Mouse (Mus musculus): ENCODE measurements around the gene Spty2d1. TPM values are rescaled to one million over a fixed set of nuclear protein-coding genes. Genes with fewer than 3 reads are reported as not detected.

The Spty2d1 gene
- 14.4 and 15.6 TPM in 2 replicates for polyA plus RNA-seq (2016; fragmentation: Nextera tagmentation; extraction: Ambion mirVana)

DNA sequence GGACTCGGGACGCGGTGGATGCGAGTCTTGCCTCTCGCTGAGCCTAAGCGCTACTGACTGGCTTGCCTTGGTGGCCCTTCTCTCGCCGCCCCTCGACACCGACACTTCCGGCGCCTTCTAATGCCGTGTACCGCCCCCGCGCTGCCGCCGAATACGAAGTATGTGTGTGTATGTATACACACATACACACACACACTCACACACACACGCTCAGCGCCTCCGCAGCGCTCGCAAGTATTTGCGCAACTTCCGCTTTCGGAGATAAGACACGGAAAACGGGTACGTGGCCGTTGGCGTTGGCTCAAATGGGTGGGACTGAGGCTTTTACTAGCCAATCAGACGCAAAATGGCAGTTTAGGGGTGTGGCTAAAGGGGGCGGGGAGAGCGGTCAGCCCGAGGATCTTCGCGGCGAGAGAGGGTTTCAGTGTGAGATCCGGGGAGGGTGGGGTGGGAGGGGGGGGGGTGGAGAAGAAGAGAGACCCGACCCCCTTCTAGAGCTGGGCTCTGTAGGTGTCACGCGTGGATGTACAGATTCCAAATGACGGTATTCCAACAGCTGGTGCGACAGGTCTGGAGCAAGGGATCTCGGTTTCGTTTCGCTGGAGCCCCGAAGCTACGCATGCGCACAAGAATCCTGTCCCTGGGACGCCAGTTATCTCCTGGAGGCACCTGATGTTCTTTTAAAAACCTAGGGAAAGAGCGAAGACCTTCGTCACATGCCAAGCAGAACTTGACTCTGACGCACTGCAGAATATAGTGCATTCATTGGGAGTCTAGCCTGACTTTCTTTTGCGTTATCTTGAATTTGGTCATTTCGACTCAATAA is at the start of gene Spty2d1:
TSS of gene Spty2d1 (minus strand) at position 244 of the 826 bp plus-strand sequence.
- WGBS = 1% methylated on average over 57 of the region's 57 CpGs
- Histone ChIP-seq H3K4me3 (peak within 1 kb of the TSS; percentile 76), H3K4me1 (peaks cover 22% of the 10 kb centered on the region), H3K36me3 (no peaks in the 10 kb centered on the region), H3K27ac (peak within 1 kb of the TSS; percentile 94), H3K9me3 (no peaks in the 10 kb centered on the region), H3K27me3 (ENCODE audit: insufficient read depth, poor library complexity, severe bottlenecking) (no peaks in the 10 kb centered on the region)
- DNase-seq (ENCODE audit: low spot score) = peak; percentile 99

- WGBS = 81% methylated on average over 4 of the region's 4 CpGs
- H3K9me3 ChIP-seq = no peaks in the 10 kb centered on the region
- peaks cover 32% of the 10 kb centered on the region for H3K4me1 ChIP-seq
- H3K36me3 ChIP-seq = peaks cover 11% of the 10 kb centered on the region
- DNase-seq (ENCODE audit: low spot score) = no peak
- H3K27ac ChIP-seq = no peak overlapping the region
- no peak overlapping the region for H3K4me3 ChIP-seq
- peaks cover 4% of the 10 kb centered on the region; the same call in 1 of the 2 replicates for H3K27me3 ChIP-seq (ENCODE audit: insufficient read depth, poor library complexity, severe bottlenecking)
Measured at GRCm38 (mm10) chr7:47056273-47056672, 48.1 kb upstream of the Spty2d1 start.

GRCm38 (mm10) chr7:47055744-47056143 is 47.5 kb upstream of the Spty2d1 start:
- 75% methylated on average over 9 of the region's 9 CpGs for WGBS

DNA sequence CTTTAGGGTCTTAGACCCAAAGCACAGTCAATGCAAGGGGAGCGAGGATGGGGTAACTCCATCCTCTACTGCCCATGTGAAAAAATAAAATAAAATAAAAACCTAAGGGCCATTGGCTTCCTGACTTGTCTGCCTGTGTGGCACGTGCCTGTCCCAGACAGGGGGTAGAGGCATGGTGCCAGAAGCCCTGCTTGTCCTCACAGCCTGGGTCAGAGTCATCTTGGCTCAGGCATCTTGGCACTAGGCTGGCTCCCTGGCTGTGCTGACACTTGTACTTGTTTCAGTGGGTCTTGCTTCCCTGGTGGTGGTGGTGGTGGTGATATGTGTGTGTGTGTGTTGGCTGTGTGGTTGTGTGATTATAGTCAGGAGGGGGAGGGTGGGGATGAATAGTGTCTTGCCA is 46.5 kb upstream of the Spty2d1 start:
- Histone ChIP-seq H3K4me3 (no peak overlapping the region), H3K36me3 (peaks cover 11% of the 10 kb centered on the region), H3K27ac (no peak overlapping the region), H3K27me3 (ENCODE audit: insufficient read depth, poor library complexity, severe bottlenecking) (peaks cover 4% of the 10 kb centered on the region; the same call in 1 of the 2 replicates), H3K4me1 (peaks cover 29% of the 10 kb centered on the region), H3K9me3 (no peaks in the 10 kb centered on the region)
- 70% methylated on average over 2 of the region's 2 CpGs for WGBS
- DNase-seq (ENCODE audit: low spot score) = no peak

More at GRCm38 (mm10) chr7:47055744-47056143, 47.5 kb upstream of the Spty2d1 start:
- H3K9me3 ChIP-seq = no peaks in the 10 kb centered on the region
- peaks cover 11% of the 10 kb centered on the region for H3K36me3 ChIP-seq
- peaks cover 4% of the 10 kb centered on the region; the same call in 1 of the 2 replicates for H3K27me3 ChIP-seq (ENCODE audit: insufficient read depth, poor library complexity, severe bottlenecking)
- no peak for DNase-seq (ENCODE audit: low spot score)
- peaks cover 36% of the 10 kb centered on the region for H3K4me1 ChIP-seq
- no peak overlapping the region for H3K4me3 ChIP-seq
- H3K27ac ChIP-seq = no peak overlapping the region

DNA sequence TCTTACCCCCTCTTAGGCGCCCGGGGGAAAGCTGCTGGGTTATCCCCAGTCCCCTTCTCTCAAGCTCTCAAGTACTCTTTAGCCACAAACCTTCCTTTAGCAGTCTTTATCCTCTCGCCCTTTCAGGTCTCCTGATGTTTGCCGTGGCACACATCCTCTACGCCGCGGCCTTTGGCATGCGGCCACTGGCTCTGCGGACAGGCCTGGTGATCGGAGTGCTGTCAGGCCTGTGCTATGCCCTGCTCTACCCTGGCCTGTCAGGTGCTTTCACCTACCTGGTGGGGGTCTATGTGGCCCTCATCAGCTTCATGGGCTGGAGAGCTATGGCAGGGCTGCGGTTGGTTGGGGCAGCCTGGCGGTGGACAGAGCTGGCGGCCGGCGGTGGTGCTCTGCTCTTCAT is 45.1 kb upstream of the Spty2d1 start:
- H3K27me3 ChIP-seq (ENCODE audit: insufficient read depth, poor library complexity, severe bottlenecking) = peaks cover 11% of the 10 kb centered on the region; the same call in 1 of the 2 replicates

DNA sequence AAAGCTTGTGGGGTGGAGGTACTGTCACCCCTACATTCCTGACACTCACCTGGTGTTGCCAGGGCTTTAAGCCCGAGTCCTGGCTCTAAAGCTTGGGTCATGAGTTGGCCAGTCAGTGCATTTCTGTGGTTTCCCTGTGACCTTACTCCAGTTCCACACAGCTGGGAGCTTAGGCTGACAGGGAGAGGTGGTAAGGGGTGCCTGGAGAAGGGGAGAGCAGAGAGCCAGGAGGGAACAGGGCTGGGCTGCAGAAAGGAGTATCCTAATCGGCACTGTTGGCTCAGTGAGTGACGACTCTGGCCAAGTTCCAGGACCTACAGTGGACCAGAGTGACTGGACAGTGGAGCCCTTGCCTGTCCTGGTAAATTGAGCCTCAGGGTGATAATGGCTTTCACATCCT is 44.1 kb upstream of the Spty2d1 start:
- WGBS = 8% methylated on average over 3 of the region's 3 CpGs
- Histone ChIP-seq H3K9me3 (no peaks in the 10 kb centered on the region), H3K27me3 (ENCODE audit: insufficient read depth, poor library complexity, severe bottlenecking) (peaks cover 11% of the 10 kb centered on the region; the same call in 1 of the 2 replicates), H3K4me1 (peaks cover 23% of the 10 kb centered on the region), H3K4me3 (0 out of 2 replicates have a peak overlapping the region, but pooled peaks have one; percentile 91), H3K36me3 (peaks cover 11% of the 10 kb centered on the region), H3K27ac (peak overlapping the region; percentile 94)
- peak; percentile 80 for DNase-seq (ENCODE audit: low spot score)

More for the DNA sequence above, 45.1 kb upstream of the Spty2d1 start:
- Histone ChIP-seq H3K36me3 (peaks cover 11% of the 10 kb centered on the region), H3K9me3 (no peaks in the 10 kb centered on the region), H3K4me1 (peaks cover 23% of the 10 kb centered on the region), H3K4me3 (no peak overlapping the region), H3K27ac (no peak overlapping the region)
- WGBS = 87% methylated on average over 15 of the region's 15 CpGs
- no peak for DNase-seq (ENCODE audit: low spot score)

DNA sequence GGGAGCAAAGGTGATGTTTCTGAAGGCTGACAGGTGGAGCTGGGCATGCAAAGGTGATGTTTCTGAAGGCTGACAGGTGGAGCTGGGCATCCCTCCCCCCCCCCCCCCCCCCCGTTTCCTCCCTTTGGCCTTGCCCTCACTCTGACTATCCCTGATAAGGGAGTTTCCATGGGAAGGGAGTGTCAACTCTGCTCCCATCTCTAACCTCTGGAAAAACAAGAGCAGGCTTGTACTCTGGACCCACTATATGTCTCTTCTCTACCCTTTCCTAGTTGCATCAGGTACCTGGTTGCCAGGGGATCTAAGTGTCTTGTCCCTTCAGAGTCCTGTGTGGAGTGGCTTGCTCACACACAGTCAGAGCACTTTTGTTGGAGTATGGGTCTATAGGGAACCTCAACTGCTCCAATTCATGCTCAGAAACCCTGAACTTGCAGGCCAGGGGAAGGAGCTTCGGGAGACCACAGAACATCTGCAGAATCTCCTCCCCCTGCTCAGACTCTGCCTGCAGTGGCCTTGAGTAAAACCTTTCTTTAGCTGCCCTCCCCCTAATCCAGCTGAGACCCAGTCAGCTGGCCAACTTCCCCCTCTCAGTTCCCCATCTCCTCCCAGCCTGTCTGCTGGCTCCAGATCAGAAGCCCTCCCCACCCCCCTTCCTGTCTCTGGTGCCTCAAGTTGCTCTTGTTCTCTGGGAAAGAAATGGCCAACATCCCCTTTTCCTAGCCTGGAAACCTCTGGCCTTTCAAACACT is 43.4 kb upstream of the Spty2d1 start:
- H3K36me3 ChIP-seq = peaks cover 11% of the 10 kb centered on the region
- peaks cover 23% of the 10 kb centered on the region for H3K4me1 ChIP-seq
- H3K27ac ChIP-seq = peak overlapping the region; percentile 94
- H3K4me3 ChIP-seq = peak overlapping the region; percentile 91
- 8% methylated on average over 2 of the region's 2 CpGs for WGBS
- peaks cover 11% of the 10 kb centered on the region; the same call in 1 of the 2 replicates for H3K27me3 ChIP-seq (ENCODE audit: insufficient read depth, poor library complexity, severe bottlenecking)
- no peaks in the 10 kb centered on the region for H3K9me3 ChIP-seq
- peak; percentile 80 for DNase-seq (ENCODE audit: low spot score)

- Histone ChIP-seq H3K27ac (peak overlapping the region; percentile 94), H3K4me1 (peaks cover 23% of the 10 kb centered on the region), H3K27me3 (ENCODE audit: insufficient read depth, poor library complexity, severe bottlenecking) (peaks cover 11% of the 10 kb centered on the region; the same call in 1 of the 2 replicates), H3K4me3 (peak overlapping the region; percentile 91), H3K36me3 (peaks cover 11% of the 10 kb centered on the region), H3K9me3 (no peaks in the 10 kb centered on the region)
- under 1% methylated on average over 34 of the region's 34 CpGs for WGBS
- no peak for DNase-seq (ENCODE audit: low spot score)
Measured at GRCm38 (mm10) chr7:47050766-47051165, 42.6 kb upstream of the Spty2d1 start.

DNA sequence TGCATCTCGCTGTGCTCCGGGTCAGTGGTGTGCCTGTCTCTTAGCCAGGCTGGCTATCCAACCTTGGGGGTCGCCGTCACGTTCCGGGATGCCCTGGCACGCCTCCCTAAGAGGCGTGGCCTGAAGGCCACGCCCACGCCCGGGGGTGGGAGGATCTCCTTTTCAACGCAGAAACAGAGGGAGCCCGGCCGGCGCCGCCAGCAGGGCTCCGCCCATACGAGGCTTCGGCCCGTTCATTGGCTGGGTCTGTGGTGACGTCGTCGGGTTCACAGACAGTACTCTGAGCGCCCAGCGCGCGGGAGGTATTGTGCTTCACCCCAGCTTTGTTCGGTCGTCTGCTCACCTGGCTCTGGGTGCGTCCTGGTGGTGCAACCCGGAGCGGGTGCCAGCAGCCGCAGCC is 42.2 kb upstream of the Spty2d1 start, which contains the start of gene Tmem86a:
TSS of gene Tmem86a (plus strand) at position 236 of the 400 bp plus-strand sequence.
- H3K36me3 ChIP-seq = peaks cover 11% of the 10 kb centered on the region
- peaks cover 23% of the 10 kb centered on the region for H3K4me1 ChIP-seq
- WGBS = under 1% methylated on average over 32 of the region's 33 CpGs
- DNase-seq (ENCODE audit: low spot score) = peak; percentile 98
- H3K4me3 ChIP-seq = peak within 1 kb of the TSS; percentile 91
- peak within 1 kb of the TSS; percentile 94 for H3K27ac ChIP-seq
- H3K27me3 ChIP-seq (ENCODE audit: insufficient read depth, poor library complexity, severe bottlenecking) = peaks cover 11% of the 10 kb centered on the region; the same call in 1 of the 2 replicates
- no peaks in the 10 kb centered on the region for H3K9me3 ChIP-seq

GRCm38 (mm10) chr7:47042823-47043490 is 34.7 kb upstream of the Spty2d1 start:
- 53% methylated on average over 6 of the region's 6 CpGs for WGBS

DNA sequence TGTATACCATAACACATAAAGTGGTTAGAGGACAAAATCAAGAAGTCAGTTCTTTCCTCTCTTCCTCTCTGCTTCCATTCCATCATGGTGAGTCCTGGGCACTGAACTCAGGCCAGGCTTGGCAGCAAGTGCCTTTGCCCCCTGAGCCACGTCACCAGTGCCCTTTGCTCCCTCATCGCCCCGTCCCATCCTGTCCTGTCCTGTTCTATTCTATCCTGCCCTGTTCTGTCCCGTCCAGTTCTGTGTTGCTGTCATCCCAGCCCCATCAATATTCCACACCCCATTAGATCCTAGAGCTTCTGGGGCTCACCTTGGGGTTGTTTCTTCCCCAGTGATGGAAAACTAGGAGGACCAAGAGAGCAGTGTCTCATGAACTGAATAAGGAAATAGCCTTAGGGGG is 33.9 kb upstream of the Spty2d1 start:
- no peak for DNase-seq (ENCODE audit: low spot score)
- H3K4me1 ChIP-seq = peaks cover 8% of the 10 kb centered on the region
- H3K27ac ChIP-seq = peak overlapping the region; percentile 62
- 86% methylated on average over 4 of the region's 4 CpGs for WGBS
- H3K4me3 ChIP-seq = no peak overlapping the region
- no peaks in the 10 kb centered on the region for H3K9me3 ChIP-seq
- no peaks in the 10 kb centered on the region for H3K27me3 ChIP-seq (ENCODE audit: insufficient read depth, poor library complexity, severe bottlenecking)
- H3K36me3 ChIP-seq = no peaks in the 10 kb centered on the region

More at GRCm38 (mm10) chr7:47042823-47043490, 34.7 kb upstream of the Spty2d1 start:
- Histone ChIP-seq H3K4me3 (no peak overlapping the region), H3K4me1 (peaks cover 8% of the 10 kb centered on the region), H3K27ac (peak overlapping the region; percentile 62; the same call in 1 of the 2 replicates), H3K36me3 (no peaks in the 10 kb centered on the region), H3K27me3 (ENCODE audit: insufficient read depth, poor library complexity, severe bottlenecking) (no peaks in the 10 kb centered on the region), H3K9me3 (no peaks in the 10 kb centered on the region)
- DNase-seq (ENCODE audit: low spot score) = no peak

GRCm38 (mm10) chr7:47041706-47042105 is 33.5 kb upstream of the Spty2d1 start:
- no peaks in the 10 kb centered on the region for H3K9me3 ChIP-seq
- DNase-seq (ENCODE audit: low spot score) = no peak
- 79% methylated on average over 3 of the region's 3 CpGs for WGBS
- H3K4me1 ChIP-seq = peaks cover 8% of the 10 kb centered on the region
- no peaks in the 10 kb centered on the region for H3K27me3 ChIP-seq (ENCODE audit: insufficient read depth, poor library complexity, severe bottlenecking)
- H3K36me3 ChIP-seq = no peaks in the 10 kb centered on the region
- H3K27ac ChIP-seq = no peak overlapping the region
- no peak overlapping the region for H3K4me3 ChIP-seq

Measured in heart, embryonic 10.5 days (tissue).